Mouse (Mus musculus) CH12.LX (cell line): ENCODE data around the gene Ndufaf7.

ENCODE experiments used
- CTCF ChIP-seq, 2 experiments: IDR thresholded peaks in 1 of 2; conservative IDR thresholded peaks in 1 of 2; 2 replicates each; pipeline ENCODE4 v1.5.1; 2011 to 2012; ENCODE audit warnings: low read depth in 2 of 2, low read length in 2 of 2, improper control_type of control experiment in 1 of 2, inconsistent platforms in 1 of 2, mild to moderate bottlenecking in 1 of 2, moderate library complexity in 1 of 2
- MEF2A ChIP-seq: IDR thresholded peaks from 2 replicates; pipeline ENCODE4 v1.6.1; 2014; ENCODE audit warnings: low read depth, mild to moderate bottlenecking, inconsistent platforms, low read length, improper control_type of control experiment, borderline replicate concordance

DNA sequence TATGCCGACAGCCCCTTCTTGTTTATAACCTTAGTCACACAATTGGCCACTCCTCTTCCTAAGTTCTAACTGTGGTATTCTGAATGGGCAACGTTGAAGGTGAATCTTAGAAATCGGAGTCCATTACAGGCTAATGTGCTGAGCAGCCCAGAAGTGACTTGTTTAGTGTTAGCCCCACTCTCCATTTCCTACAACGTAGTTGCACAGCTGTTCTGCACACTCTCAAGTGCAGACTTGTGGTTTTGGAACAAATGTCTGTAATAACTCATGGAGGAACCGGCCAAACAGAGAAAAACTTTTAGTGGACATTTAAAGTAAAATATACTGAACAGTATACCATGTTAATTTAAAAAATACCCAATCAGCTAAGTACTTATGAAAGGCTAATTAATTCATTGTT lies 15.1 kb downstream of the Ndufaf7 start:
- no peak for TF ChIP-seq MEF2A
- no peak for TF ChIP-seq CTCF (conservative IDR thresholded peaks at IDR 0.05 in 1 of 2, IDR thresholded peaks at IDR 0.05 in 1 of 2; ENCODE audit: low read depth in 2 of 2, low read length in 2 of 2)
